Mouse (Mus musculus): ENCODE measurements at regions not wholly inside any gene's neighbourhood (a gene's known extent, or its start where the extent isn't known, plus 50 kb on each side); places are given as distances from the start of the nearest gene placed in this dataset.

DNA sequence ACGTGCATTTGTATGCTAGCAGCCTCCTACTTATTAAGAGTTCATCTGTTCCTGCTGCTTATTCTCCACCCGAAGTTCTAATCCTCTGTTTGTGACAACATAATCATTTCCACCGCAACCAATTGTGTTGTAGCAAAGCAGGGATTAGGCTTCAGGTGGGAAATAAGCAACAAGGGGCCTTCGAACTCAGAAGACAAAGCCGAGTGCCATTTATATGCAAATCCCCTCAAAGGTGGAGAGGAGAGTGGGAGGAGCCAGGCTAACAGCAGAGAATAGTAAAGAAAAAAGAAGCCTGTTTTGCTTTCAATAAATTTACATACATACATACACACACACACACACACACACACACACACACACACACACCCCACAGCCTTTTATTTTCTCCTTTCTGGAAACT, 388.6 kb downstream of the Serpinb8 start:
- no peak for TF ChIP-seq POLR2A (IDR thresholded peaks at IDR 0.05; ENCODE audit: borderline replicate concordance, low read depth, low read length)
- TF ChIP-seq CTCF (IDR thresholded peaks at IDR 0.05; ENCODE audit: low read depth, low read length), result no peak

Measured in bone marrow macrophage, adult 2 months (primary cell).